ENCODE assay signal across 9 mouse cellular contexts in genomic region chr4:96680233-96680632, GRCm38 (mm10). TPM values are rescaled to one million over a fixed set of nuclear protein-coding genes. Genes with fewer than 3 reads are reported as not detected.
DNase-seq lines count a peak whose midpoint lies in the region; ATAC-seq and TF ChIP-seq lines count a peak whose summit lies in the region.
"Had no signal": no experiment of that assay in that cellular context is flagged by ENCODE, and none has a peak within 500 bp of the region (broad histone marks: within the 10 kb centered on the region; RNA-seq: fewer than 3 reads in every experiment).

No protein-coding gene starts in this region.

- no peak overlapping the region for H3K4me3 ChIP-seq in forebrain, postnatal 0 days (ENCODE audit: low read depth, low read length)
- H3K4me3 ChIP-seq in forebrain, embryonic 11.5 days (ENCODE audit: low read depth, low read length): no peak overlapping the region
- no peak overlapping the region for H3K4me3 ChIP-seq in midbrain, postnatal 0 days (ENCODE audit: low read depth, low read length)
- H3K4me3 ChIP-seq in midbrain, embryonic 15.5 days: no peak overlapping the region
- H3K4me3 ChIP-seq in hindbrain, embryonic 10.5 days: no peak overlapping the region
- H3K4me3 ChIP-seq in hindbrain, embryonic 11.5 days (ENCODE audit: low read depth, low read length): no peak overlapping the region
- H3K4me3 ChIP-seq: embryonic facial prominence, embryonic 15.5 days had no signal

- no peaks in the 10 kb centered on the region for H3K36me3 ChIP-seq in forebrain, postnatal 0 days (ENCODE audit: insufficient read depth)
- no peaks in the 10 kb centered on the region for H3K36me3 ChIP-seq in forebrain, embryonic 11.5 days (ENCODE audit: control insufficient read depth, insufficient read depth, low read length)
- H3K36me3 ChIP-seq in midbrain, postnatal 0 days (ENCODE audit: insufficient read depth, low read length): no peaks in the 10 kb centered on the region
- no peaks in the 10 kb centered on the region for H3K36me3 ChIP-seq in midbrain, embryonic 15.5 days (replicated peaks)
- no peaks in the 10 kb centered on the region for H3K36me3 ChIP-seq in hindbrain, embryonic 10.5 days
- no peaks in the 10 kb centered on the region for H3K36me3 ChIP-seq in hindbrain, embryonic 11.5 days (ENCODE audit: control insufficient read depth, insufficient read depth, low read length)
- H3K36me3 ChIP-seq: embryonic facial prominence, embryonic 15.5 days had no signal

- 9% methylated on average over 1 of the region's 1 CpGs for WGBS in forebrain, postnatal 0 days
- 11% methylated on average over 1 of the region's 1 CpGs for WGBS in forebrain, embryonic 11.5 days
- 21% methylated on average over 1 of the region's 1 CpGs for WGBS in midbrain, postnatal 0 days
- 24% methylated on average over 1 of the region's 1 CpGs for WGBS in midbrain, embryonic 15.5 days
- WGBS in hindbrain, embryonic 10.5 days: 23% methylated on average over 1 of the region's 1 CpGs
- WGBS in hindbrain, embryonic 11.5 days: 8% methylated on average over 1 of the region's 1 CpGs

- no peak for ATAC-seq in forebrain, postnatal 0 days
- no peak for ATAC-seq in forebrain, embryonic 11.5 days (replicated peaks; ENCODE audit: low FRiP score)
- no peak for ATAC-seq in midbrain, postnatal 0 days (ENCODE audit: low FRiP score)
- ATAC-seq in midbrain, embryonic 15.5 days (replicated peaks): no peak
- ATAC-seq in hindbrain, embryonic 11.5 days (ENCODE audit: low FRiP score): no peak

- H3K27me3 ChIP-seq in forebrain, postnatal 0 days (ENCODE audit: insufficient read depth, low read length): no peaks in the 10 kb centered on the region
- no peaks in the 10 kb centered on the region for H3K27me3 ChIP-seq in forebrain, embryonic 11.5 days (ENCODE audit: control insufficient read depth, insufficient read depth, low read length)
- no peaks in the 10 kb centered on the region for H3K27me3 ChIP-seq in midbrain, postnatal 0 days (ENCODE audit: insufficient read depth, low read length)
- no peaks in the 10 kb centered on the region for H3K27me3 ChIP-seq in midbrain, embryonic 15.5 days (replicated peaks)
- no peaks in the 10 kb centered on the region for H3K27me3 ChIP-seq in hindbrain, embryonic 10.5 days (ENCODE audit: insufficient read depth, poor library complexity, severe bottlenecking)
- no peaks in the 10 kb centered on the region for H3K27me3 ChIP-seq in hindbrain, embryonic 11.5 days (ENCODE audit: control insufficient read depth, insufficient read depth, low read length)
- H3K27me3 ChIP-seq: embryonic facial prominence, embryonic 15.5 days had no signal

- no peak overlapping the region for H3K27ac ChIP-seq in forebrain, postnatal 0 days (ENCODE audit: low read depth, low read length)
- H3K27ac ChIP-seq in forebrain, embryonic 11.5 days (ENCODE audit: low read depth, low read length): no peak overlapping the region
- H3K27ac ChIP-seq in midbrain, postnatal 0 days (ENCODE audit: low read depth, low read length): no peak overlapping the region
- H3K27ac ChIP-seq in midbrain, embryonic 15.5 days: no peak overlapping the region
- H3K27ac ChIP-seq in hindbrain, embryonic 10.5 days: no peak overlapping the region
- no peak overlapping the region for H3K27ac ChIP-seq in hindbrain, embryonic 11.5 days (ENCODE audit: low read depth, low read length)
- H3K27ac ChIP-seq: embryonic facial prominence, embryonic 15.5 days had no signal

- DNase-seq in forebrain, postnatal 0 days: peak; percentile 19
- DNase-seq in forebrain, embryonic 11.5 days (ENCODE audit: low spot score): no peak
- peak; percentile 47 for DNase-seq in midbrain, postnatal 0 days (ENCODE audit: low spot score)
- peak; percentile 31 for DNase-seq in kidney, postnatal 14 days
- DNase-seq in right cerebral cortex, postnatal 25 days: peak; percentile 18
- DNase-seq in hindbrain, embryonic 10.5 days (ENCODE audit: low spot score): no peak
- no peak for DNase-seq in hindbrain, embryonic 11.5 days (ENCODE audit: low spot score)

- no peaks in the 10 kb centered on the region for H3K9me3 ChIP-seq in forebrain, postnatal 0 days (ENCODE audit: low read length)
- H3K9me3 ChIP-seq in forebrain, embryonic 11.5 days (ENCODE audit: control insufficient read depth, low read length): no peaks in the 10 kb centered on the region
- H3K9me3 ChIP-seq in midbrain, postnatal 0 days (ENCODE audit: low read length): no peaks in the 10 kb centered on the region
- H3K9me3 ChIP-seq in midbrain, embryonic 15.5 days: no peaks in the 10 kb centered on the region
- H3K9me3 ChIP-seq in hindbrain, embryonic 10.5 days: no peaks in the 10 kb centered on the region
- H3K9me3 ChIP-seq in hindbrain, embryonic 11.5 days (ENCODE audit: control insufficient read depth, low read length): no peaks in the 10 kb centered on the region
- H3K9me3 ChIP-seq: embryonic facial prominence, embryonic 15.5 days had no signal

- no peaks in the 10 kb centered on the region for H3K4me1 ChIP-seq in forebrain, postnatal 0 days (ENCODE audit: insufficient read depth)
- no peaks in the 10 kb centered on the region for H3K4me1 ChIP-seq in forebrain, embryonic 11.5 days (replicated peaks; ENCODE audit: control insufficient read depth, insufficient read depth, low read length)
- H3K4me1 ChIP-seq in midbrain, postnatal 0 days (ENCODE audit: insufficient read depth, low read length): no peaks in the 10 kb centered on the region
- H3K4me1 ChIP-seq in midbrain, embryonic 15.5 days: no peaks in the 10 kb centered on the region
- no peaks in the 10 kb centered on the region for H3K4me1 ChIP-seq in hindbrain, embryonic 10.5 days (replicated peaks)
- no peaks in the 10 kb centered on the region for H3K4me1 ChIP-seq in hindbrain, embryonic 11.5 days (replicated peaks; ENCODE audit: control insufficient read depth, insufficient read depth, low read length)
- H3K4me1 ChIP-seq: embryonic facial prominence, embryonic 15.5 days had no signal

- peak; percentile 54 for TF ChIP-seq CTCF in forebrain, postnatal 0 days (IDR thresholded peaks at IDR 0.05; ENCODE audit: low read depth)
- peak; percentile 67 for TF ChIP-seq CTCF in midbrain, postnatal 0 days (IDR thresholded peaks at IDR 0.05)

- H3K9ac ChIP-seq in forebrain, postnatal 0 days: no peak overlapping the region
- H3K9ac ChIP-seq in forebrain, embryonic 11.5 days (ENCODE audit: low read length): no peak overlapping the region
- no peak overlapping the region for H3K9ac ChIP-seq in midbrain, postnatal 0 days (replicated peaks; ENCODE audit: low read length, poor library complexity, severe bottlenecking)
- H3K9ac ChIP-seq in midbrain, embryonic 15.5 days: no peak overlapping the region
- no peak overlapping the region for H3K9ac ChIP-seq in hindbrain, embryonic 11.5 days (ENCODE audit: low read depth, low read length)
- H3K9ac ChIP-seq: embryonic facial prominence, embryonic 15.5 days had no signal

- H3K4me2 ChIP-seq in forebrain, postnatal 0 days (ENCODE audit: low read depth): no peak overlapping the region
- H3K4me2 ChIP-seq in forebrain, embryonic 11.5 days (ENCODE audit: low read depth, low read length, severe bottlenecking): no peak overlapping the region
- H3K4me2 ChIP-seq in midbrain, postnatal 0 days (ENCODE audit: low read depth, low read length, poor library complexity, severe bottlenecking): no peak overlapping the region
- no peak overlapping the region for H3K4me2 ChIP-seq in midbrain, embryonic 15.5 days
- H3K4me2 ChIP-seq in hindbrain, embryonic 11.5 days (replicated peaks; ENCODE audit: low read depth, low read length): no peak overlapping the region
- H3K4me2 ChIP-seq: embryonic facial prominence, embryonic 15.5 days had no signal

RNA-seq across cellular contexts. Expression of gene Cyp2j5, which starts 16.3 kb away (rescaled TPM):
- total RNA-seq in forebrain, postnatal 0 days (2014; rRNA removed): not detected in 2 replicates
- polyA plus RNA-seq in forebrain, postnatal 0 days (2015; fragmentation: Nextera tagmentation; extraction: Ambion mirVana): not detected in 2 replicates
- polyA plus RNA-seq in forebrain, embryonic 11.5 days (2014; fragmentation: Nextera tagmentation; extraction: Ambion mirVana): not detected in 2 replicates
- not detected in 2 replicates for total RNA-seq in midbrain, postnatal 0 days (2014; rRNA removed)
- polyA plus RNA-seq in midbrain, postnatal 0 days (2015; fragmentation: Nextera tagmentation; extraction: Ambion mirVana): not detected in 2 replicates
- polyA plus RNA-seq in midbrain, embryonic 15.5 days (2015; fragmentation: Nextera tagmentation; extraction: Ambion mirVana): not detected in 2 replicates
- not detected in 2 replicates for polyA plus RNA-seq in hindbrain, embryonic 10.5 days (2016; fragmentation: Nextera tagmentation; extraction: Ambion mirVana)
- polyA plus RNA-seq in hindbrain, embryonic 11.5 days (2014; fragmentation: Nextera tagmentation; extraction: Ambion mirVana): not detected in 2 replicates
- polyA plus RNA-seq: embryonic facial prominence, embryonic 15.5 days had no signal

Comparison
In these comparisons a context has a peak if more than half of its experiments do, and no peak if none do; other contexts are left out.
1. DNase-seq: peak in forebrain, postnatal 0 days (single experiment), midbrain, postnatal 0 days (single experiment), kidney, postnatal 14 days (single experiment) and right cerebral cortex, postnatal 25 days (single experiment); none in forebrain, embryonic 11.5 days (single experiment), hindbrain, embryonic 10.5 days (single experiment) and hindbrain, embryonic 11.5 days (single experiment).